21 mouse cellular contexts compared by ENCODE assay signal in the genomic region with DNA sequence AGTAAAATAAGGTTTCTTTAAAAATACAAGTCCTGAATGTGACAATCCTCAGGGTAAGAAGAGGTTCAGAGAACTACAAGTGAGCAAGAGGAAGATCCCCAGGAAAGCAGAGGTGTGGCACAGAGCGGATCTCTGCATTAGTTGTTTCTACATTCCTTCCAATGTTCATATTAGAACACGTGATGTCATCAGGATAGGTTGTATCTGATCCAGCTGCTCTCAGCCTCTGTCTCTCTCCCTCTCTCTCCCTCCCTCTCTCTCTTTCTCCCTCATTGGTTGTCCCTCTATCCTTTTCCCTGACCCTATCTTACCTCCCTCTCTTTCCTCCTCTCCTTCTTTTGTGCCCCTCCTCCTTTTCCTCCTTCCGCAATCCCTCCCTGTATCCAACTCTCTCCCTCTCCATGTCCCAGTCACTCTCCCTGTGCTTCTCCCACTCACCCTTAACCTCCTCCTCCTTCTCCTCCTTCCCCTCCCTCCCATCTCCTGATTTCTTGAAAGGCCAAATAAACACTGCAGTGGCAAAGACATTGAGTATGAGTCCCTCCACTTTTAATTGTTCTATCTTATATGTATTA.
DNase-seq lines count a peak whose midpoint lies in the region; ATAC-seq and TF ChIP-seq lines count a peak whose summit lies in the region.
"Had no signal": no experiment of that assay in that cellular context is flagged by ENCODE, and none has a peak within 500 bp of the region (broad histone marks: within the 10 kb centered on the region; RNA-seq: fewer than 3 reads in every experiment).

No protein-coding gene starts in this region.

- 56% methylated on average over 3 of the region's 3 CpGs for WGBS in kidney, embryonic 14.5 days
- WGBS in lung, embryonic 14.5 days = 55% methylated on average over 3 of the region's 3 CpGs
- WGBS in embryonic facial prominence, embryonic 10.5 days = 65% methylated on average over 3 of the region's 3 CpGs

- H3K27ac ChIP-seq in kidney, embryonic 14.5 days (ENCODE audit: low read depth, low read length) = peak overlapping the region; percentile 53; the same call in 1 of the 2 replicates
- H3K27ac ChIP-seq in lung, embryonic 14.5 days (ENCODE audit: low read depth) = no peak overlapping the region
- 0 out of 2 replicates have a peak overlapping the region, but pooled peaks have one; percentile 35 for H3K27ac ChIP-seq in embryonic facial prominence, embryonic 10.5 days (replicated peaks)
- H3K27ac ChIP-seq: embryonic facial prominence, embryonic 15.5 days; forebrain, embryonic 10.5 days; gastrocnemius, adult 2 months; heart, embryonic 13.5 days; hindbrain, embryonic 15.5 days had no signal

- H3K4me2 ChIP-seq in kidney, embryonic 14.5 days (replicated peaks; ENCODE audit: low read depth, low read length) = no peak overlapping the region
- H3K4me2 ChIP-seq in lung, embryonic 14.5 days = no peak overlapping the region
- H3K4me2 ChIP-seq: embryonic facial prominence, embryonic 15.5 days; heart, embryonic 13.5 days; hindbrain, embryonic 15.5 days had no signal

- no peak overlapping the region for H3K4me3 ChIP-seq in kidney, embryonic 14.5 days (ENCODE audit: low read length)
- no peak overlapping the region for H3K4me3 ChIP-seq in lung, embryonic 14.5 days (ENCODE audit: low read depth, low read length)
- no peak overlapping the region for H3K4me3 ChIP-seq in embryonic facial prominence, embryonic 10.5 days
- H3K4me3 ChIP-seq: embryonic facial prominence, embryonic 15.5 days; erythroblast, embryonic 14.5 days; forebrain, embryonic 10.5 days; gastrocnemius, adult 2 months; heart, embryonic 13.5 days; hindbrain, embryonic 15.5 days had no signal

- no peak overlapping the region for H3K9ac ChIP-seq in kidney, embryonic 14.5 days (ENCODE audit: low read depth, low read length)
- no peak overlapping the region for H3K9ac ChIP-seq in lung, embryonic 14.5 days
- H3K9ac ChIP-seq: embryonic facial prominence, embryonic 15.5 days; heart, embryonic 13.5 days; hindbrain, embryonic 15.5 days had no signal

- TF ChIP-seq CTCF in lung, embryonic 14.5 days (IDR thresholded peaks at IDR 0.05; ENCODE audit: low read depth) = no peak

- no peak for DNase-seq in kidney, postnatal 14 days
- no peak for DNase-seq in lung, embryonic 14.5 days
- DNase-seq in lung, postnatal 10 days = no peak
- peak; percentile 31 for DNase-seq in adipocyte (ENCODE audit: low spot score)
- DNase-seq in embryonic facial prominence, embryonic 10.5 days (ENCODE audit: low spot score) = no peak
- no peak for DNase-seq in cerebellum, adult 9-11 months
- DNase-seq: adrenal gland, postnatal 10 days; cerebellum, adult 11 months; cerebellum, adult 8-10 months; cerebellum, postnatal 25 days; gastrocnemius, adult 2 months; gastrocnemius, postnatal 36 days; heart, adult 11 months; heart, postnatal 36 days had no signal

- H3K27me3 ChIP-seq in kidney, embryonic 14.5 days (ENCODE audit: control insufficient read depth, insufficient read depth, low read length) = no peaks in the 10 kb centered on the region
- H3K27me3 ChIP-seq in lung, embryonic 14.5 days (ENCODE audit: insufficient read depth, low read length) = no peaks in the 10 kb centered on the region
- no peaks in the 10 kb centered on the region for H3K27me3 ChIP-seq in embryonic facial prominence, embryonic 10.5 days (replicated peaks; ENCODE audit: low read depth, poor library complexity, severe bottlenecking)
- H3K27me3 ChIP-seq: embryonic facial prominence, embryonic 15.5 days; heart, embryonic 13.5 days; hindbrain, embryonic 15.5 days had no signal

- peaks cover 3% of the 10 kb centered on the region; the same call in 1 of the 2 replicates for H3K9me3 ChIP-seq in kidney, embryonic 14.5 days (ENCODE audit: control insufficient read depth, low read length)
- H3K9me3 ChIP-seq in lung, embryonic 14.5 days (ENCODE audit: low read depth, low read length) = no peaks in the 10 kb centered on the region
- H3K9me3 ChIP-seq in embryonic facial prominence, embryonic 10.5 days = no peaks in the 10 kb centered on the region
- H3K9me3 ChIP-seq: embryonic facial prominence, embryonic 15.5 days; hindbrain, embryonic 15.5 days had no signal

- peak; percentile 77 for ATAC-seq in kidney, embryonic 14.5 days (ENCODE audit: low FRiP score, low TSS enrichment)
- ATAC-seq in lung, embryonic 14.5 days (ENCODE audit: insufficient read depth) = peak; percentile 24; the same call in 1 of the 2 replicates
- ATAC-seq: forebrain, embryonic 14.5 days had no signal

- 0 out of 2 replicates have a peak, but pooled peaks cover 5% of the 10 kb centered on the region for H3K4me1 ChIP-seq in kidney, embryonic 14.5 days (ENCODE audit: control insufficient read depth, insufficient read depth, low read length)
- no peaks in the 10 kb centered on the region for H3K4me1 ChIP-seq in lung, embryonic 14.5 days (ENCODE audit: insufficient read depth)
- peaks cover 17% of the 10 kb centered on the region for H3K4me1 ChIP-seq in embryonic facial prominence, embryonic 10.5 days
- H3K4me1 ChIP-seq: embryonic facial prominence, embryonic 15.5 days; heart, embryonic 13.5 days had no signal

- no peaks in the 10 kb centered on the region for H3K36me3 ChIP-seq in kidney, embryonic 14.5 days (ENCODE audit: control insufficient read depth, insufficient read depth, low read length)
- no peaks in the 10 kb centered on the region for H3K36me3 ChIP-seq in lung, embryonic 14.5 days (ENCODE audit: insufficient read depth)
- no peaks in the 10 kb centered on the region for H3K36me3 ChIP-seq in embryonic facial prominence, embryonic 10.5 days (replicated peaks)
- H3K36me3 ChIP-seq: embryonic facial prominence, embryonic 15.5 days; forebrain, embryonic 10.5 days; heart, embryonic 13.5 days; hindbrain, embryonic 15.5 days had no signal
